Mouse (Mus musculus): Measurements from ENCODE around the gene 6820408C15Rik.

The 6820408C15Rik gene

GRCm38 (mm10) chr2:152476763-152477162 lies 61.4 kb downstream of the 6820408C15Rik start, which contains the start of gene Defb20:
Gene Defb20 (plus strand): TSS chr2:152477063.
- no peak for DNase-seq

GRCm38 (mm10) chr2:152480881-152481280 lies 65.5 kb downstream of the 6820408C15Rik start:
- no peak for DNase-seq

- peak; percentile 8 for DNase-seq
These were observed 66.3 kb downstream of the 6820408C15Rik start for GRCm38 (mm10) chr2:152481726-152482125.

- no peak for DNase-seq
These were observed 71.6 kb downstream of the 6820408C15Rik start for GRCm38 (mm10) chr2:152487024-152487423.

GRCm38 (mm10) chr2:152490038-152490437 lies 74.7 kb downstream of the 6820408C15Rik start, which contains the start of gene Defb22:
Gene Defb22 (minus strand): TSS chr2:152490138.
- no peak for DNase-seq

- no peak for DNase-seq
These were observed 77.8 kb downstream of the 6820408C15Rik start for GRCm38 (mm10) chr2:152493151-152493550.

Measured in lung, postnatal 10 days (tissue).